Mouse (Mus musculus) cerebellum, postnatal 10 days (tissue): ENCODE results near the gene Gm2012.
"Not testable (repeated sequence)": the region's sequence is repeated elsewhere in the genome, so short reads cannot be mapped to it uniquely, and the experiment has no call there.

ENCODE experiments used
- DNase-seq, 2 experiments: peaks; one replicate each; pipeline ENCODE4 v3.0.0; 2021; ENCODE audit warnings: mixed read lengths in 2 of 2

Gene Gm2012

DNA sequence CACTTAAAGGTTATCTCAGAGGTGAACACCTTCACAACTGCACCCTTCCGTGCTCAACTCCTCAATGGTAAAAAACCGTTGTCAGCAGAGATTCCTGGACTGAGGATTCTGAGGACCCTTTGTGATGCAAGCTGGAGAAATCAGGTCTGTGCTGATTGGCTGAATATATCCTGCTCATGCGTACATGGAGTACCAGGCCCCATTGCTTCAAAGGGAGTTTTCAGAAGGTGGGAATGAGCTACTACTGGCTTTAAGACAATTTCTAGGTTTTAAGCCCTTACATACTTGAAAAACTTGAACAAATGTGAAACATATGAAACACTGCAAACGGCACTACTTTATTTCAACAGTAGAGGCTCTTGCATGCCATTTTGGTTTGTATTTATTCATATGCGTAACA, at the start of gene Gm2012:
Gene Gm2012 (minus strand): TSS at position 101 of the 400 bp plus-strand sequence.
- DNase-seq: not testable (repeated sequence)

DNA sequence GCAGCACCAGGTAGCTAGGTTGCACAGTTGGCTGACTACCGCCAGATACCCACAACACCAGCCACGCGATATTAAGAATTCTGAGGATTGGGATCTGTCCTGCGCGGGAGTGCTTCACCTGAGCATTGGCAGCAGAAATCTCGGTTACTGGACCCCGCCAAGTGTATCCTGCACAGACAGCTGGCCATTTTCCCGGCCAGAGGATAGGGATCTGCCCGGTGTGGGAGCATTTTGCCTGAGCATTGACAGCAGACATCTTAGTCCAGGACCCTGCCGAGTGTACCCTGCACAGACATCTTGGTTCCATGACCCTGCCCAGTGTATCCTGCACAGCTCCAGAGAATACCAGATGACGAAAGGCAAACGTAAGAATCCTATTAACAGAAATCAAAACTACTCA, 72.0 kb downstream of the Gm2012 start:
- DNase-seq: not testable (repeated sequence)
